Mouse (Mus musculus) c-Kit-positive CD71-positive TER-119-negative erythroid progenitor cells, embryonic 14.5 days (primary cell): ENCODE results near the gene Aph1a.
"Not testable (repeated sequence)": the region's sequence is repeated elsewhere in the genome, so short reads cannot be mapped to it uniquely, and the experiment has no call there.

Source experiments
- DNase-seq: peaks from one replicate; pipeline ENCODE4 v3.0.0-alpha.2; 2013; ENCODE audit warnings: low read depth

Aph1a gene

DNA sequence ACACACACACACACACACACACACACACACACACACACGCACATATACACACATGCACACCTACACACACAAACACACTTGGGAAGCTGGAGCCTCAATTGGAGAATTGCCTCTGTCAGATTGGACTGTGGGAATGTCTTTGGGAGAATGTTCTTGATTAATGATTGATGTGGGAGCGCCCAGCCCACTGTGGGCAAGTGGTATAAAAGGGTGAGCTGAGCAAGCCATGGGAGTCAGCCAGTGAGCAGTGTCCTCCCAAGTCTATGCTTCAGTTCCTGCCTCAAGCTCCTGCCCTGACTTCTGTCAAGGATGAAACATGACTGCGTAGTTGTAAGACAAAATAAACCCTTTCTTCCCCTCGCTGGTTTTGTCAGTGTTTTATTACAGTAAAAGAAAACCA, 6.2 kb upstream of the Aph1a start:
- no peak for DNase-seq

DNA sequence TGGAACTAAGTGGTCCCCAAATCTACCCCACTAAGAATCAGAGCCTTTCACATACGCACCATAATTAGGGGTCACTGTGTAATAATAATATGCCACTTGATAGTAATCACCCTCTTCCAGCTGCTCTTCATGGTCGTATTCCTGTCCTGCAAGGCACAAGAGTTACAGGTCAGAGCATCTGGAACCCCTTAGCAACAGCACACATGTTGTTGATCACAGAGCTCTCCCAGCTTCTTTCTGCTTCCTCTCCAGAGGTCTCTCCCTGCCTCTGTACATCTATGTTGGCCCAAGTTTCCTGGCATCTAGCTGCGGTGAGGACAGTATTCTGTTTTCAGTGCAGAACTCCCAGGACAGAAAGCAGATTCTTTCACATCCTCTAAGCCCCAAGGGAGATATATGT, 4.1 kb upstream of the Aph1a start:
- no peak for DNase-seq

DNA sequence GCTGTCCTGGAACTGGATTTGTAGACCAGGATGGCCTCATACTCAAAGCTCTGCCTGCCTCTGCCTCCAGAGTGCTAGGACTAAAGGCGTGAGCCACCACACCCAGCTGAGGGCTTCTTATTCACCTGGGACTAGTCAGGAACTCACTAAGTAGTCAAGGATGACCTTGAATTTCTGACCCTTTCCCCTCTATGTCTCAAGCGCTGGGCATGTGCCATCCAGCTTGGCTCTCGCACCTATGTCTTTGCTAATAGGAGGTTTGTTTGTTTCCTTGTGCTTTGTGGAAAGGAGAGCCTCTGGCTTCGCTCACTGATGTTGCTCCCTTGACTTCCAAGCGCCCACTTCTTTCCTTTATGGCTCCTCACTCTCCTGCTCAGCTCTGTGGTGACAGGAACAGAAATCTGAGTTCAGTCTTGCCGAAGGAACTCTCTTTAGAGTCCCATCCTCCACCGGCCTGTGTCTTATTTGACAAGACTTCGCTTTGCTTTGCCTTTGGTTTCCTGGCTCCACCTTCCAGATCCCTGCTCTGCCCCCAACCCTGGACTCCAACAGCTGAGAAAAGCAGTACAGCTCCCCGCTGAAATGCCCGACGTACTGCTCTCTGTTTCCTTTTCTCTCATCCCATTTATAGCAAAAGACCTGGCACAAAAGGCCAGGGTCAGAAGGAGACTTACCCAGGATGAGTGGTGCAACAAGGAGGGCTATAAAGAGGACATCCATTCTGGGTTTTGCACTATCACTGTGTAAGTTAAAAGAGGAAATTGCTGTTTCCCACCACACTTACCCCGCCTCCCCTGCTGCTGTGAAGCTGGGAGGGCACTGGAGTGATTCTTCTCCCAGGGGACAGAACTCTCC, 2.3 kb upstream of the Aph1a start, which contains the start of gene BC028528:
BC028528 (minus strand) TSS at position 795 of the 855 bp plus-strand sequence.
- DNase-seq: no peak

DNA sequence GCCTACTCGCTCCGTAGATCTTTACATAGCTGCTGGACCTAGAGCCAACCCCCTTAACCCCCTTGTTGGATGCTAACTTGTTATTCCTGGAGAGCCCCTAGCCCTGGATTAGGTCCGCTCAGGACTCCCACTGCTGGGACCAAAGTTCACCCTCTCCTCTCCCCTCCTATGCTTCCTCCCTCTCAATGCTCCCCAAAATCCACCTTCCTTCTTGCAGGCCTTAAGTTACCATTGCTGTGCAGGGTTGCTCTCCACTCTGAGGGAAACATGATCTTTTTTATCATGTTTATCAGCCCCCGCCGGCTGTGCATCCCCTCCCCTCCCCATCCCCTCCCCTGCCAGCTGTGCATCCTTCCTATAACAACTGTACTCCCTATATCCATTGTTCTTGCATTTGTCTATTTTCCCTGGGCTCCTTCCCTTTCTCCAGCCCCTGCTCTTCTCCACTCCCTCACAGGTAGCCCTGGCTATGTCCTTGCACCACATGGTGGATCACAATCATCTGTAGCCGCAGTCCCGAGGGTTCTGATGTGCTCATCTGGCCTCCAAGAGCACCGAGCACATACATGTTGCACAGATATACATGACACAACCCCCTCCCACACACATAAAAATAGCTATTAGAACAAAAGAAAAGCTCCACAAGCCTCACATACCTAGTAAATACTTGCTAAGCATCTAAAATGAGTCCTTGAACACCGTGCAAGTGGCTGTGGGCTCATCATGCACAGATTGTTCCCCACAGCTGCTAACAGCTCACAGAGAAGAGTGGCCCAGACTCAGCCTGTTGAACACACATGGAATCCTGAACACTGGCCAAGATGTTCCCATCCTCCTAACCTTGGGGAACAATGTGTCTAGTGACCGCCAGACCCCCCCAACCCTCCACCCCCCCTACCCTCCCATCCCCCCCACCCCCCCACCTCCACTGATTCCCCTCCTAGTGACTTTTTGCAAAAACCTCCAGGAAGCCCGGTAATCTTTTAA, 1.4 kb upstream of the Aph1a start:
- no peak for DNase-seq

DNA sequence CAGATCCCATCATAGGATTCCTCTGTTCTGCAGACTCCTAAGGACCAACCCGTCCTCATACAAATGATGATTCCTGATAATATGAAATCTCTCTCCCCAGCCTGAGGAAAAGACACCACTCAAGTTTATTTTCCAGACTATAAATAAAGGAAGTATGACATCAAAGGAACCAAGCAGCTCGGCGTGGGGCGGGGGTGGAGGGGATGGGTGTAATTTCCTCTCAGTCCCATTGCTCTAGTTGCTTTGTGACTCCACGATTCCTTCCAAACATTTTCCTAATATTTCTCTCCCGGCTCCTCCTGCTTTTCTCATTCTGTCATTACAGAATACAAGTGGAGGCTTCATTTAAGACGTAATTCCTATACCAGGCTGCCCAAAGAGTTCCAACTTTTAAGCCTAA, 643 bp upstream of the Aph1a start:
- DNase-seq: no peak

DNA sequence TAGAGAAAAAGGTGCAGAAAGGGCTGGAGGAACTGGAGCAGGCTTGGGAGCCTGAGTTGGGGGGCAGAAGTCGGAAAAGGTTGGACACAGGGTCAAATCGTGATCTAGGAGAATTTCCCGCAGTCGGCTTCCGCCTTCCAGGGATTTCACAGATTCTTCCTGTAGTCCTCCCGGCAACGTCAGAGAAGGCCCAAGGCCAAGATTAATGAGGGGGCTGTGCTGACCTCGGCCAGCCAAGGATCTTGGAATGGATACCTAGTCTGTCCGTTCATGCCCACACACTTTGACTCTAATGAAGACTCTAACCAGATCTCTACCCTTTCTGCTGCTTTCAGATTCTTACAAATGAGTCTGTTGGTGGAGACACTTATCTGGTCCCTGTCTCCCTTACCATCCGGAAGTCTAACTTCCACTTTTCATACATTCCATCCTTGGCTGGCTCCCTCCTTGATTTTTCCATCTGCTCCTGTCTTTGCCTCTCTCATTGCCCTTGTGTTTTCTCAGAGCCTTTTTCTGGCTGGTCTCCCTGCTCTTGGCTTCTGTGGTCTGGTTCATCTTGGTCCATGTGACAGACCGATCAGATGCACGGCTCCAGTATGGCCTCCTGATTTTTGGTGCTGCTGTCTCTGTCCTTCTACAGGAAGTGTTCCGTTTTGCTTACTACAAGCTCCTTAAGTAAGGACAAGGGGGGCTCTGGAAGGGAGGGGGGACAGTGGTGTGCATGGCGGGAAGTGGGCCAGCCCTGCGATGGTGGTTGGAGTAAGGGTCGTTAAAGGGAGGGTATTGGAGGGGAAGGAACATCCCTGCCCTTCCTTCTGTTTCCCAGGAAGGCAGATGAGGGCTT, 770 bp downstream of the Aph1a start:
- no peak for DNase-seq

DNA sequence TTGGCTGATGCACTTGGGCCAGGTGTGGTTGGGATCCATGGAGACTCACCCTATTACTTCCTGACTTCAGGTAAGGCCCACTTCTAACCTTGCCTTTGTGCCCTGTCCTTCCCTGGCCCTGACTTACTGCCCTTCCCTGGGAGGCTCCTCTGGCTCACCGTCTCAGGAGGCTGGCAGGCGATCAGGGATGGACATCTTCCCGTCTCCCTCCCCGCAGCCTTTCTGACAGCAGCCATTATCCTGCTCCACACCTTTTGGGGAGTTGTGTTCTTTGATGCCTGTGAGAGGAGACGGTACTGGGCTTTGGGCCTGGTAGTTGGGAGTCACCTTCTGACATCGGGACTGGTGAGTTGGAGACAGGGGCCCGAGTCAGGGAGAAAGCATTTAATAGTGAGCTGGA, 1.7 kb downstream of the Aph1a start:
- not testable (repeated sequence) for DNase-seq

DNA sequence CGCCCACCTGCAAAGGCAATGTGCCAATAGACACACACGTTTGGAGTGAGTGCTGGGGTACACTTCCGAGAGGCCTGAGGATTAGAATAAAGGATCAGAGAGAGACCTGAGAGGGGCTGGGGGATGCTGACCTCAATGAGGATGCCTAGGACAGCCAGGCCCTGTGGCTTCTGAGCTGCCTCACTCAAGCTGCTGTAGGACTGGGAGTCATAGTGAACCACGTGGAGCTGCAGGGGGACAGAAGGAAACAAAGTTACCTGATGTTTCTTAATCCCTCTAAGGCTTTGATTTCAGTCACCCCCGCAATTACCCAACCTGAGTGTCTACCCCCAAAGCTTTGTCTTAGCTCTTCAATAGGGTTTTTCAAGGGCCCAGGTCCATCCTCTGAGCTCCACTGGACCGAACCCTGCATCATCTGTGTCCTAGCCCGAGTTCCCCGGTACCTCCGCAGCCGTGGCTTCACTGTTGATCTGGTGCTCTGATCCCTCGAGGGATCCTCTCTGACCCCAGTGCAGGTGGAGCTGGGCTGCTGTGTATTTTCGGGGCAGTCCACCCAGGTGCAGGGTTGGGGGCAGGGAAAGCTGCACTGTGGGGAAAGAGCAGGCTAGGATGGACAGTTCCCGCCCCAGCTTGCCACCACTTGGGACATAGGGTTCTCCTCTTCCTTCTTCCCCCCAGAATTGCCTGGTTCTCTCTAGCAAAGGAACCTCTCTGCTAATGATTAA, 6.2 kb downstream of the Aph1a start:
- DNase-seq: no peak

DNA sequence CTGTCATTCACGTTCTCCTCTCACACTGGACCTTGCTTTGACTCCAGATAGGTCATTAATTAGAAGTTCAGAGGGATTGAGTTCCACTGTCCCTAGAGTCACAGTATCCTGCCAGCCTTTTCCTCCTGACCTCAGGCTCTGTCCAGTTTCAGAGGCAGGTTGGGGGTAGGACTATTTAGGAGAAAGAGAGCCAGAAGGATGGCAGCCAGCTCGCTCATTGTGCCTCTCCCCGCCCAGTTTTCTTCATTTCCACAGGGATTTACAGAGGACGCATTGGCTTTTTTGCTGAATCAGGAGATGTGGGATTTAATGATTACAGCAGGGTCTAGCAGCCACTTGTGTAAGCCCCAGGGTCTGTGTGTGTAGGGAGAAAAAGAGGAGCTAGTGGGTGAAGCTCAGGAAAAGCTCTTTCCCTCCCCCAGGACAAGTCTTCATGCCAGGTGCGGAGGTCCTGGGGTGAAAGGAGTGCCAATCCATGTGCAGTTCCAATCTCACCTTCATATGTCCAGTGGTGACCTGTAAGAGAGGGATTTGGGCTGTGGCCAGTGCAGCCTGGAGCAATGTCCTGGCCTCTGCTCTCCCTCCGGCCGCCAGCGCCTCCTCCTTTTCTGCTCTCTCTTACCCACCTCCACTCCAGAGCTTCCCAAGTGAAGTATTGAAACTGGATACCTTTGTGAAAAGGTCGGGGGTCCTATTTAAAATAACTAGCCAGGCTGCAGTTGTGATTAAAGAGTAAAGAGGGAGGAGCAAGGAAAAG, 8.0 kb downstream of the Aph1a start:
- DNase-seq: no peak

DNA sequence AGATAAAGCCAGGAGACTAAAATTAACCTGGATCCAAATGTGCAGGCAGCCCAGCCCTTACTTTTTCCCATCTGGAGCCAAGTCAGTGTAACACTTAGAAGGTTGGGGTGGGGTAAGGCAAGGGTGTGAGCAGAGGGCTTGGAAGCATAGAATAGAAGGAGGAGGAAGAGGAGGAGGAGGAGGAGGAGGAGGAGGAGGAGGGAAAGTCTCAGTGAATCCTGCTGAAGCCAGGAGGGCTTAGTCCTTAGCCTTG, 8.5 kb downstream of the Aph1a start:
- DNase-seq: no peak

DNA sequence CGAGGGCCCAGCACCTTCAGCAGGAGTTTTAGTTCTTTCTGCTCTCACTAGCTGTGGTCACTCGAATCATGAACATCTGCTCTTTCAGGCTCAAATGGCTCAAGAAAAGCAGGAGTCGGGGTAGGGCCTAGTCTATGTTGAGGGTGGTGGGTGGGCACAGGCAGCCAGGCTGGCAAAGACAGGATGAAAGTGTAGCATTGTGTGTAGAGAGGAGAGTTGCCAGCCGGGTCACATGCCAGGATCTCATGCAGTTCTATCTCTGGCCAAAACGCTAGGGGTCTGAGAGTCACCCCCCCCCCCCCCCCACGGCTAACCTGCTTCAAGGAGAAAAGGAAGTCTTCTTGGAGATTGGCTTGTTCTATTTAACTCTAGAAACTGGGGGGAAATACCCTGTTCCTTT, 8.9 kb downstream of the Aph1a start:
- DNase-seq: no peak

DNA sequence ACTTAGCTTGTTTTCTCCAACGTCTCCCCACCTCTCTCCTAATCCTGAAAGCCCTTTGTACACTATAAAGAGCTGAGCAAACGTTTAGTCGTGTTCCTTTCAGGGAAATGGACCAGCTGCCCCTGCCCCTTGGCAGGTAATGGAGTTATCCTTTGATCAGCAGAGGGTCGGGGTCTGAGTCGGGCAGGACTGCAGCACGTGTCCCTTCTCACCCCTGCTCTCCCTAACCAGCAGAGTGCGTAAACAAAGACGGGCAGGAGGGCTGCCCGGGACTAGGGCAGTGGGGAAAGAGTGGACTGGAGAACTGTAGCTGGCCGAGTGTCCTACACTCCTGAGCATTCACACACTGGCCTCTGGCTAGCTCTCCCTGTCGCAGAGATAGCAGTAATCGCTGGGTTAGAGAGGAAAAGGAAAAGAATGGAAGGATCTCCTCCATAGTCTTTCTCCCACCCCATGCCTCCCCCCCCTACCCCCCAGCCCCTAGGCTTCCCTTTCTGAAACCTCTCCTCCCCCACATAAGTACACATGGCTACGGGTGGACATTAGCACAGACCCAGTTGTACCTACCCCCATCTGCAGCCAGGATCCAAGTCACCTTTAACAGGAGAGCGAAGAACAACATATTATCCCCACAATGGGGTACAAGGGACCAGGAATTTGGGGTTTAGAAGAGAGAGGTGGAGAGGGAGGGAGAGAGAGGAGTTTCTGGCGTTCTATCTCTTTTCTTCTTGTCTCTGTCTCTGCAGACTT, 10.2 kb downstream of the Aph1a start:
- DNase-seq: no peak

DNA sequence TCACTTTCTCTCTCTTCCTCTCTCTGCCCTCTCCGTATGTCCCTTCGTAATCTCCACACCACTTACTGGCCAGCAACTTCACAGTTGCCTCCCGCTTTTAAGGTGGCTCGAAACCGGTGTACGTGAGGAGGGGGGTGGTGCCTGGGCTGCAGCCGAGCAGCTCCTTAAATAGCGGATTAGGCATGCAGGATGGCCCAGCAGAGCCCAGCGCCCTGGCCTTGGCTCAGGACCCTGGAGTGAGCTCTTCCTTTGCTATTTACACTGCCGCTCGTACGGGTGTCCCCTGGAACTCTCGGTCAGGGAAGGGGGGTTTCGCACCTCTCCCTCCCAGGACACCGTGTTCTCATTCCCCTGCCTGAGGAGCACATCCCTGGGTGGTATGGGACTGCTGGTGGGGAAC, 10.8 kb downstream of the Aph1a start, which contains the start of gene Car14:
Car14 (minus strand) TSS at position 124 of the 400 bp plus-strand sequence.
- DNase-seq: no peak

DNA sequence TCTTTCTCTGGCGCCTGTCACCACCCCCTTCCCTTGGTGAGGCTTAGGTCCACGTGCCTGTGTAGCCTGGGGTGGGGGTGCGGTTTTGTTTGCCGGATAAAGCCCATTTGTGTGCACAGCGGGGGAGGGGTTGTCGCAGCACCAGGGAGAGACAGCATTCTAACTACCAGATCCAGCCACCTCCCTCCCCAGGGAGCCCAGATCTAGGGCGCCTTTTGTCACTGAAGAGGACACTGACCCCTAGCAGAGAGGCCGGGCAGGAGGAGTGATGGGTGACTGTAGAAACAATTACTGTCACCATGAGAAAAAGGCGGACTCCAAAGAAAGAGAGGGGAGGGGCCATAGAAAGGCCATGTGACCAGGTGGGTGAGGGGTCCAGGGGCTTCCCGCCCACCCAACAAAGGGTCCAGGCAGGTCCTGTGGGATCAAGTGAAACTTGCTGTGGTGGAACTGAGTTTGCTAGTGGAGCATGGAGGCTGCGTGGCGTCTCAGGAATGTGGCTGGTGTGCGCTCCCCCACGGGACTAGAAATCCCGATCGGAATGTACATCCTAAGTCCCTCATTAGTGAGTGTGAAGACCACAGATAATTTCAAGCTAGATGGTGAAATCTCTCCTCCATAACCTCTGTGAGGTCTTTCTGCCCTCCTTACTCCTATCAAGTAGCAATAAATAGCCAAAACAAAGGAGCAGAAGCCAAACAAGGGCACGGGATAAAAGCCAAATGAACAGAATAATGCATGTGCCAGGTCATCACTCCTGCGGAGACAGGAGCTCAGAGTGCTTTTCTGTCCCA, 11.6 kb downstream of the Aph1a start:
- DNase-seq: no peak

DNA sequence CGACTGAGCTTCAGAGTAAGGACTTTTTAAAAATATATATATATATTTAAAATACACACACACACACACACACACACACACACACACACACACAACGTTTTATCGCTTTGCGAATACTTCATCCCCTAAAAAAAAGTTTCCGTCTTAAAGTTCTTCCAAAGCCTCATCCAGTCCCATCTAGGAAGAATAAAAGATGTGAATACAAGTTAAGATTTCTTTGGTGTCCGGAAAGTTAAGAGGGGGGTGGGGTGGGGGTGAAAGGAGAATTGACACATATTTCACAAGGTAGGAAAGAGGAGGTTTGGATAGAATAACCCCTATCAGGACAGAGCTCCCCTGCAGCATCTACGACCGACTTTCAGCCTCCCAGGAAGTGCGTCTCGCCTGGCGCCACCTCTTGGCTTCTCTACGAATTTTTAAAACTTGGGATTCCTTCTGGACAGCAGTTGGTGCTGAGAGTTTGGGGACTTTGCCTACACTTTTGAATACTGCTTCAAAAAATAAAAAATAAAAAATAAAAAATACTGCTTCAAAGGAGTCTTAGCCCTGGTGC, 12.2 kb downstream of the Aph1a start:
- peak; percentile 48 for DNase-seq

DNA sequence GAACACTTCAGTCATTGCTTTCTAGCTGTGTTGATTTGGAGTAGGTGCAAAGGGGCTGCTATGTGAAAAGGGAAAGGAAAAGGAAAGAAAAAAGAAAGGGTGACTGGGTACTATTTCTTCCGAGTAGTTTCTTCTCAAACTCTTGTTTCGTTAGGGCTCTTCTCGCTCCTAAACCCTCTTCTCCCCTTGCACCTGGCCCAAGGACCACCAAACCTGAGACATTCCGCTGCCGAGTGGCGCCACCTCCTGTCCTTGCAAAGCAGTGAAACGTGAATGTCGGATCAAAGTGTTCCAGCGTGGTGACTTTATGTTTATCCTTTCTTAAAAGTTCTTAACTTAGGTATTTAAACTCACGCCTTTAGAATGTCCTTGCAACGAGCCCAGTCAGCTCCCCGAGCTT, 13.1 kb downstream of the Aph1a start:
- DNase-seq: no peak

DNA sequence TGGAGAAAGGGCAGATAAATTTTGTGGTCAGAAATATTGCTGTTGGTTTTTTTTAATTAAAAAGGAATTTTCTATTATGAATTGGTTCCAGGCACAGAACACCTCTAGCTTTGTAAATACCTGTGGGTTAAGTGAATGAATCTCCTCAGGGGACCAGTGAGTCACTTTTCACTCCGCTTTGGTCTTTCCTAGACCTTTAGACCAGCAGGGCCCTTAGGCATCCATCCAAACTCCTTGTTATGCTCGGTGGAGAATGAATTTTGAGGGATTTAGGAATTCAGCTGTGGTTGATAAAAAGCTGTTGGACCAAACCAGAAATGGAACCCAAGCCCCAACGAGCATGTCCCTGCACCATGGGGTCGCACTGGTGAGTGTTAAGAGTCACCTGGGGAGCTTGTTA, 13.8 kb downstream of the Aph1a start:
- DNase-seq: no peak

DNA sequence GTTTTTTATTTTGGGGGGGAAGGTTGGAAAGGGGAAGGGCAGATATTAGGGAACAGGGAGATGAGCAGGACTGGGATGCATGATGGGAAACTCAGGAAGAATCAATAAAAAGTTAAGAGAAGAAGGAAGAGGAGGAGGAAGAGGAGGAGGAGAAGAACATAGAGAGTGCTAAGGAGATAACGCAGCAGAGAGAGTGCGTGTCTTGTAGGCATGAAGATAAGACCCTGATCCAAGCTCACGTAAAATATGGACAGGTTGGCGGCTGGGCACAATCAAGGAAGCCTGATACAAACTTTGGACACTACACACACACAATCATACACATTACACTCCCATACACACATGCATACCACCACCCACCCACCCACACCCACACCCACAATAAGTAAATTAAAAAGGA, 20.9 kb downstream of the Aph1a start:
- DNase-seq: no peak

DNA sequence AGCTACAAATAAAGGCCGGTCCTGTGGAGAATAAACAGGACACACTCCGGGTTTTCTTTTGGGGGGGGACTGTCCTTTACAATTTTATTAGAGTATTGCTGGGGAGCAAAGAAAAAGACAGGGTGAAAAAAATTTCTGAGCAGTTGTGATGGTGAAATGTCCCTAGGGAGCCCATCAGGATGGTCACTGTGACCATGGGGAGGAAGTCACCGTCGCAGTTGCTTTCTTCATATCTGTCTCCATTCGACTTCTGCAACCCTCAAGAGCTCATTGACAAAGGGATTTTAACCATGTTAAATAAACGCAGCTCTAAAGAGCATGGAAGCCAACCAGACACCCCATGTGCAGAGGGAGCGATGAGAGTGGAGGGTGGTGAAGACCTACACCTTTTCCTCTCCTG, 23.0 kb downstream of the Aph1a start:
- DNase-seq: no peak
